ENCODE assay signal across 10 mouse cellular contexts in genomic region chr11:113192086-113192856, GRCm38 (mm10).
DNase-seq lines count a peak whose midpoint lies in the region; ATAC-seq and TF ChIP-seq lines count a peak whose summit lies in the region.
"Had no signal": no experiment of that assay in that cellular context is flagged by ENCODE, and none has a peak within 500 bp of the region (broad histone marks: within the 10 kb centered on the region; RNA-seq: fewer than 3 reads in every experiment).

No protein-coding gene starts in this region.

- no peak for ATAC-seq in kidney, embryonic 15.5 days (replicated peaks; ENCODE audit: low FRiP score)

- intact Hi-C loops in gastrocnemius, adult 2 months (cut with DNase I), result no loop called here

- H3K9ac ChIP-seq in kidney, embryonic 15.5 days, result no peak overlapping the region
- H3K9ac ChIP-seq: midbrain, embryonic 12.5 days had no signal

- peak overlapping the region; percentile 14; the same call in 1 of the 2 replicates for H3K4me2 ChIP-seq in kidney, embryonic 15.5 days
- H3K4me2 ChIP-seq: midbrain, embryonic 12.5 days had no signal

- peaks cover 29% of the 10 kb centered on the region for H3K4me1 ChIP-seq in kidney, embryonic 15.5 days

- H3K4me3 ChIP-seq in kidney, embryonic 15.5 days (replicated peaks), result no peak overlapping the region
- H3K4me3 ChIP-seq in layer of hippocampus, adult 2 months, result peak overlapping the region; percentile 40
- no peak overlapping the region for H3K4me3 ChIP-seq in gastrocnemius, adult 2 months
- H3K4me3 ChIP-seq: midbrain, embryonic 12.5 days had no signal

- 53% methylated on average over 22 of the region's 22 CpGs for WGBS in kidney, embryonic 15.5 days

- no peak for TF ChIP-seq CTCF in layer of hippocampus, adult 2 months (conservative IDR thresholded peaks at IDR 0.05)
- no peak for TF ChIP-seq CTCF in gastrocnemius, adult 2 months (IDR thresholded peaks at IDR 0.05)

- no peak for DNase-seq in kidney, postnatal 36 days
- DNase-seq in cerebellum, postnatal 10 days, result peak; percentile 78 to 91
- peak in 1 of 2 experiments; percentile 41 for DNase-seq in layer of hippocampus, adult 2 months (ENCODE audit: low spot score in 2 of 2)
- DNase-seq in right cerebral cortex, postnatal 25 days, result peak; percentile 65
- no peak for DNase-seq in urinary bladder, postnatal 25 days (ENCODE audit: low spot score)
- DNase-seq in embryo, embryonic 11 days, result no peak
- DNase-seq in gastrocnemius, adult 2 months, result no peak
- DNase-seq: kidney, adult 11 months had no signal

- no peaks in the 10 kb centered on the region for H3K9me3 ChIP-seq in kidney, embryonic 15.5 days (replicated peaks)
- H3K9me3 ChIP-seq: midbrain, embryonic 12.5 days had no signal

- H3K27ac ChIP-seq in kidney, embryonic 15.5 days, result no peak overlapping the region
- H3K27ac ChIP-seq in layer of hippocampus, adult 2 months, result peak overlapping the region; percentile 73
- no peak overlapping the region for H3K27ac ChIP-seq in gastrocnemius, adult 2 months
- H3K27ac ChIP-seq: midbrain, embryonic 12.5 days had no signal

- H3K36me3 ChIP-seq in kidney, embryonic 15.5 days, result no peaks in the 10 kb centered on the region
- H3K36me3 ChIP-seq: midbrain, embryonic 12.5 days had no signal

- H3K27me3 ChIP-seq in kidney, embryonic 15.5 days, result no peaks in the 10 kb centered on the region

Comparison
In these comparisons a context has a peak if more than half of its experiments do, and no peak if none do; other contexts are left out.
1. DNase-seq: peak in cerebellum, postnatal 10 days (2 of 2) and right cerebral cortex, postnatal 25 days (single experiment); none in kidney, postnatal 36 days (0 of 2), urinary bladder, postnatal 25 days (single experiment), embryo, embryonic 11 days (single experiment) and gastrocnemius, adult 2 months (single experiment).